ENCODE assay signal across 8 mouse cellular contexts in genomic region chr7:141215880-141216733, GRCm38 (mm10). TPM values are rescaled to one million over a fixed set of nuclear protein-coding genes. Genes with fewer than 3 reads are reported as not detected.
A peak's percentile ranks its signal among the peaks of the same experiment; 100 is the strongest.
DNase-seq lines count a peak whose midpoint lies in the region; ATAC-seq and TF ChIP-seq lines count a peak whose summit lies in the region.

No protein-coding gene starts in this region.

- peaks cover 12% of the 10 kb centered on the region for H3K36me3 ChIP-seq in forebrain, embryonic 13.5 days (ENCODE audit: poor library complexity, severe bottlenecking)
- no peaks in the 10 kb centered on the region for H3K36me3 ChIP-seq in lung, postnatal 0 days (ENCODE audit: insufficient read depth, low read length)
- H3K36me3 ChIP-seq in stomach, embryonic 16.5 days (ENCODE audit: control insufficient read depth, insufficient read depth, low read length) = no peaks in the 10 kb centered on the region

- peak overlapping the region; percentile 70 for H3K4me3 ChIP-seq in forebrain, embryonic 13.5 days
- peak overlapping the region; percentile 58 for H3K4me3 ChIP-seq in lung, postnatal 0 days (ENCODE audit: low read depth, low read length)
- H3K4me3 ChIP-seq in stomach, embryonic 16.5 days (replicated peaks; ENCODE audit: low read length) = peak overlapping the region; percentile 68

- peak; percentile 17; the same call in 1 of the 2 replicates for TF ChIP-seq CTCF in lung, postnatal 0 days (IDR thresholded peaks at IDR 0.05)

- H3K27me3 ChIP-seq in forebrain, embryonic 13.5 days = no peaks in the 10 kb centered on the region
- H3K27me3 ChIP-seq in lung, postnatal 0 days (replicated peaks; ENCODE audit: insufficient read depth, low read length) = no peaks in the 10 kb centered on the region
- H3K27me3 ChIP-seq in stomach, embryonic 16.5 days (ENCODE audit: control insufficient read depth, insufficient read depth, low read length) = no peaks in the 10 kb centered on the region

- DNase-seq in left cerebral cortex, postnatal 4 days = peak; percentile 50
- DNase-seq in left cerebral cortex, adult 9 months (ENCODE audit: low spot score in 2 of 2) = no peak
- peak; percentile 29 to 43 for DNase-seq in adrenal gland, adult 18-20 months (ENCODE audit: low spot score in 2 of 2)
- DNase-seq in kidney, adult 9 months = peak; percentile 98
- DNase-seq in lung, postnatal 0 days (ENCODE audit: low spot score) = peak; percentile 94
- DNase-seq in left cerebral cortex, adult 8-10 months (ENCODE audit: low spot score in 2 of 2) = no peak

- peak overlapping the region; percentile 79 for H3K9ac ChIP-seq in forebrain, embryonic 13.5 days
- H3K9ac ChIP-seq in lung, postnatal 0 days (replicated peaks; ENCODE audit: low read depth) = peak overlapping the region; percentile 72
- H3K9ac ChIP-seq in stomach, embryonic 16.5 days (ENCODE audit: low read length) = peak overlapping the region; percentile 84

- TF ChIP-seq EP300 in lung, postnatal 0 days (IDR thresholded peaks at IDR 0.05) = peak; percentile 57

- peak overlapping the region; percentile 97 for H3K4me2 ChIP-seq in forebrain, embryonic 13.5 days
- H3K4me2 ChIP-seq in lung, postnatal 0 days (replicated peaks; ENCODE audit: low read depth, low read length) = peak overlapping the region; percentile 97
- peak overlapping the region; percentile 85 for H3K4me2 ChIP-seq in stomach, embryonic 16.5 days (ENCODE audit: low read depth, low read length)

- H3K4me1 ChIP-seq in forebrain, embryonic 13.5 days = peaks cover 28% of the 10 kb centered on the region
- peaks cover 16% of the 10 kb centered on the region; the same call in 1 of the 2 replicates for H3K4me1 ChIP-seq in lung, postnatal 0 days (ENCODE audit: insufficient read depth, low read depth, low read length)
- H3K4me1 ChIP-seq in stomach, embryonic 16.5 days (ENCODE audit: control insufficient read depth, insufficient read depth, low read length) = peaks cover 57% of the 10 kb centered on the region

- WGBS in forebrain, embryonic 13.5 days = under 1% methylated on average over 40 of the region's 42 CpGs
- 1% methylated on average over 37 of the region's 42 CpGs for WGBS in lung, postnatal 0 days
- WGBS in stomach, embryonic 16.5 days = under 1% methylated on average over 42 of the region's 42 CpGs

- no peaks in the 10 kb centered on the region for H3K9me3 ChIP-seq in forebrain, embryonic 13.5 days (replicated peaks)
- no peaks in the 10 kb centered on the region for H3K9me3 ChIP-seq in lung, postnatal 0 days (ENCODE audit: low read length)
- H3K9me3 ChIP-seq in stomach, embryonic 16.5 days (replicated peaks; ENCODE audit: control insufficient read depth, low read length) = no peaks in the 10 kb centered on the region

- intact Hi-C loops in left cerebral cortex, postnatal 4 days (cut with DNase I) = no loop called here

- ATAC-seq in forebrain, embryonic 13.5 days = peak; percentile 65
- ATAC-seq in lung, postnatal 0 days = peak; percentile 81
- ATAC-seq in stomach, embryonic 16.5 days (ENCODE audit: insufficient read depth, low FRiP score) = peak; percentile 71

- peak overlapping the region; percentile 48; the same call in 1 of the 2 replicates for H3K27ac ChIP-seq in forebrain, embryonic 13.5 days
- peak overlapping the region; percentile 95 for H3K27ac ChIP-seq in lung, postnatal 0 days (ENCODE audit: low read length)
- H3K27ac ChIP-seq in stomach, embryonic 16.5 days (ENCODE audit: low read length) = peak overlapping the region; percentile 96

RNA-seq across cellular contexts. Expression of gene Rassf7, which starts 0.4 kb away (rescaled TPM):
- total RNA-seq in left cerebral cortex, postnatal 4 days (2021) = 1 to 10 TPM; 3.8 to 4.7 TPM
- 1 to 10 TPM; 1.4 to 2.6 TPM for total RNA-seq in adrenal gland, adult 18-20 months (2021)
- polyA plus RNA-seq in forebrain, embryonic 13.5 days (2015; fragmentation: Nextera tagmentation; extraction: Ambion mirVana) = 29.4 and 33.8 TPM in 2 replicates
- 93.6 and 98.7 TPM in 2 replicates for polyA plus RNA-seq in lung, postnatal 0 days (2015; fragmentation: Nextera tagmentation; extraction: Ambion mirVana)
- 82.3 and 104 TPM in 2 replicates for polyA plus RNA-seq in stomach, embryonic 16.5 days (2015; fragmentation: Nextera tagmentation; extraction: Ambion mirVana)
- 1 to 10 TPM in 3 of 4 experiments, under 1 TPM in 1; 0.89 to 2.7 (median 2.4) TPM for total RNA-seq in left cerebral cortex, adult 8-10 months (2022)

RNA-seq across cellular contexts. Expression of gene Lmntd2, which starts 2.2 kb away (rescaled TPM):
- total RNA-seq in left cerebral cortex, postnatal 4 days (2021) = under 1 TPM in 1 of 2 experiments, not detected in 1; 0.18 TPM
- total RNA-seq in adrenal gland, adult 18-20 months (2021) = under 1 TPM; 0.13 to 0.33 TPM
- 2.1 and 2.3 TPM in 2 replicates for polyA plus RNA-seq in forebrain, embryonic 13.5 days (2015; fragmentation: Nextera tagmentation; extraction: Ambion mirVana)
- 0.97 and 1.0 TPM in 2 replicates for polyA plus RNA-seq in lung, postnatal 0 days (2015; fragmentation: Nextera tagmentation; extraction: Ambion mirVana)
- 4.8 and 6.3 TPM in 2 replicates for polyA plus RNA-seq in stomach, embryonic 16.5 days (2015; fragmentation: Nextera tagmentation; extraction: Ambion mirVana)
- under 1 TPM in 2 of 4 experiments, not detected in 2; 0.17 to 0.25 TPM for total RNA-seq in left cerebral cortex, adult 8-10 months (2022)

RNA-seq across cellular contexts. Expression of gene Phrf1, which starts 12.5 kb away (rescaled TPM):
- 10 to 100 TPM; 81.2 to 89.1 TPM for total RNA-seq in left cerebral cortex, postnatal 4 days (2021)
- 10 to 100 TPM; 75.8 to 76.0 TPM for total RNA-seq in adrenal gland, adult 18-20 months (2021)
- 82.4 and 91.3 TPM in 2 replicates for polyA plus RNA-seq in forebrain, embryonic 13.5 days (2015; fragmentation: Nextera tagmentation; extraction: Ambion mirVana)
- 26.6 and 32.0 TPM in 2 replicates for polyA plus RNA-seq in lung, postnatal 0 days (2015; fragmentation: Nextera tagmentation; extraction: Ambion mirVana)
- polyA plus RNA-seq in stomach, embryonic 16.5 days (2015; fragmentation: Nextera tagmentation; extraction: Ambion mirVana) = 57.6 and 67.7 TPM in 2 replicates
- total RNA-seq in left cerebral cortex, adult 8-10 months (2022) = 10 to 100 TPM; 65.7 to 76.5 (median 68.5) TPM

RNA-seq across cellular contexts. Expression of gene Lrrc56, which starts 22.1 kb away (rescaled TPM):
- 1 to 10 TPM; 6.2 to 7.4 TPM for total RNA-seq in left cerebral cortex, postnatal 4 days (2021)
- 1 to 10 TPM; 3.9 to 6.9 TPM for total RNA-seq in adrenal gland, adult 18-20 months (2021)
- 12.6 and 17.3 TPM in 2 replicates for polyA plus RNA-seq in forebrain, embryonic 13.5 days (2015; fragmentation: Nextera tagmentation; extraction: Ambion mirVana)
- 6.8 and 7.4 TPM in 2 replicates for polyA plus RNA-seq in lung, postnatal 0 days (2015; fragmentation: Nextera tagmentation; extraction: Ambion mirVana)
- 7.1 TPM in 2 replicates for polyA plus RNA-seq in stomach, embryonic 16.5 days (2015; fragmentation: Nextera tagmentation; extraction: Ambion mirVana)
- total RNA-seq in left cerebral cortex, adult 8-10 months (2022) = 1 to 10 TPM; 3.5 to 5.7 (median 5.3) TPM

RNA-seq across cellular contexts. Expression of gene Hras, which starts 22.3 kb away (rescaled TPM):
- 100 to 1,000 TPM; 194 to 211 TPM for total RNA-seq in left cerebral cortex, postnatal 4 days (2021)
- 10 to 100 TPM; 87.8 to 99.7 TPM for total RNA-seq in adrenal gland, adult 18-20 months (2021)
- 67.2 and 73.9 TPM in 2 replicates for polyA plus RNA-seq in forebrain, embryonic 13.5 days (2015; fragmentation: Nextera tagmentation; extraction: Ambion mirVana)
- polyA plus RNA-seq in lung, postnatal 0 days (2015; fragmentation: Nextera tagmentation; extraction: Ambion mirVana) = 121 and 126 TPM in 2 replicates
- polyA plus RNA-seq in stomach, embryonic 16.5 days (2015; fragmentation: Nextera tagmentation; extraction: Ambion mirVana) = 45.1 and 48.0 TPM in 2 replicates
- total RNA-seq in left cerebral cortex, adult 8-10 months (2022) = 100 to 1,000 TPM; 226 to 267 (median 258) TPM

Comparison
In these comparisons a context has a peak if more than half of its experiments do, and no peak if none do; other contexts are left out.
1. DNase-seq: peak in left cerebral cortex, postnatal 4 days (single experiment), adrenal gland, adult 18-20 months (2 of 2), kidney, adult 9 months (single experiment) and lung, postnatal 0 days (single experiment); none in left cerebral cortex, adult 9 months (0 of 2) and left cerebral cortex, adult 8-10 months (0 of 2).
2. Peak in every context shown above with its lines, with median percentiles within 50 percentile points of each other: ATAC-seq, H3K27ac ChIP-seq, H3K4me2 ChIP-seq, H3K4me3 ChIP-seq and H3K9ac ChIP-seq.